Mouse (Mus musculus): ENCODE results near the gene Gm867. TPM values are rescaled to one million over a fixed set of nuclear protein-coding genes. Genes with fewer than 3 reads are reported as not detected.

The Gm867 gene
- not detected in 2 replicates for polyA plus RNA-seq (2014; fragmentation: Nextera tagmentation; extraction: Ambion mirVana)

DNA sequence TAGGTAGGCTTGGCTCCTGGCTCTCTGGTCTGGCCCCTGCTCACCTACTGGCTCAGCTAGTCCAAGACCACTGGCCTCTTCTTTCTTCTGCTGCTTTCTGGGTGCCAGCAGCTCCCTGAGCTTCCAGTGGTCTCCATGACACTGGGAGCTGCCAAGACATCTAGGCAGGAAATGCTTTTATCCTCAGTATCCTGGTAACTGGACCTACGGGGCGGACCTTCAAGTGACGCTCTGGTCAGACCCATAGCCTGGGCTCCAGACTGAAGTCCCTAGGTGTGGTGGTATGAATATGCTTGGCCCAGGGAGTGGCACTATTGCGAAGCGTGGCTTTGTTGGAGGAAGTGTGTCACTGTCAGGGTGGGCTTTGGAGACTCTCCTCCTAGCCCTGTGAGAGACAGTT lies at the start of gene Gm867:
Gm867 (minus strand) TSS at position 153 of the 400 bp plus-strand sequence.
- 79% methylated on average over 5 of the region's 5 CpGs for WGBS
- Histone ChIP-seq H3K4me1 (ENCODE audit: control insufficient read depth, insufficient read depth, low read length) (peaks cover 11% of the 10 kb centered on the region; the same call in 1 of the 2 replicates), H3K9ac (replicated peaks; ENCODE audit: low read depth, low read length) (no peak within 1 kb of the TSS), H3K27me3 (ENCODE audit: control insufficient read depth, insufficient read depth, low read length) (no peaks in the 10 kb centered on the region), H3K9me3 (ENCODE audit: control insufficient read depth, low read depth, low read length) (no peaks in the 10 kb centered on the region), H3K27ac (ENCODE audit: low read length) (no peak within 1 kb of the TSS), H3K4me2 (replicated peaks; ENCODE audit: low read depth, low read length) (no peak within 1 kb of the TSS), H3K4me3 (ENCODE audit: low read depth, low read length) (no peak within 1 kb of the TSS), H3K36me3 (ENCODE audit: control insufficient read depth, insufficient read depth, low read length) (no peaks in the 10 kb centered on the region)
- no peak for ATAC-seq (ENCODE audit: insufficient number of reproducible peaks, insufficient read depth, low FRiP score, low read depth)

DNA sequence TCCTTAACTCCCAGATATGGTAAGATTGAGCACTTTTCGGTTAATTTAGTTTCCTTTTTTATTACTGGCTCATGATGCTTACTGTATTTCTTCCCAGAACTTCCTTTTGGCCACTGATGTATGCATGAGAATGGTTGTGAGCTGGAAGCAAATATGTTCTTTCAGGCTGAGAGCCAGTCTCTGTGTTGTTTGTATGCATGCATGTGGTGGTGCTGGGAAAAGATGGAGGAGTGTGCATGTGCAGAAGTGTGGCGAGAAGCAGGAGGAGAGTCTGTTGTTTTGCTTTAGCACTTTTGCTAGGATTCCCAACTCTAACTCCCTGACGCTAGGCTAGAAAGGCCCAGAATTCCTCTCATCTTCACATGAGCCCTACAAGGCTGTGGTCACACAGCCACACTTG lies 39.0 kb upstream of the Gm867 start:
- H3K9ac ChIP-seq (replicated peaks; ENCODE audit: low read depth, low read length) = no peak overlapping the region
- no peaks in the 10 kb centered on the region for H3K4me1 ChIP-seq (ENCODE audit: control insufficient read depth, insufficient read depth, low read length)
- no peak overlapping the region for H3K27ac ChIP-seq (ENCODE audit: low read length)
- no peak for ATAC-seq (ENCODE audit: insufficient number of reproducible peaks, insufficient read depth, low FRiP score, low read depth)
- no peaks in the 10 kb centered on the region for H3K9me3 ChIP-seq (ENCODE audit: control insufficient read depth, low read depth, low read length)
- H3K27me3 ChIP-seq (ENCODE audit: control insufficient read depth, insufficient read depth, low read length) = no peaks in the 10 kb centered on the region
- WGBS = 93% methylated on average over 3 of the region's 3 CpGs
- H3K4me2 ChIP-seq (replicated peaks; ENCODE audit: low read depth, low read length) = no peak overlapping the region
- H3K36me3 ChIP-seq (ENCODE audit: control insufficient read depth, insufficient read depth, low read length) = no peaks in the 10 kb centered on the region
- H3K4me3 ChIP-seq (ENCODE audit: low read depth, low read length) = no peak overlapping the region

DNA sequence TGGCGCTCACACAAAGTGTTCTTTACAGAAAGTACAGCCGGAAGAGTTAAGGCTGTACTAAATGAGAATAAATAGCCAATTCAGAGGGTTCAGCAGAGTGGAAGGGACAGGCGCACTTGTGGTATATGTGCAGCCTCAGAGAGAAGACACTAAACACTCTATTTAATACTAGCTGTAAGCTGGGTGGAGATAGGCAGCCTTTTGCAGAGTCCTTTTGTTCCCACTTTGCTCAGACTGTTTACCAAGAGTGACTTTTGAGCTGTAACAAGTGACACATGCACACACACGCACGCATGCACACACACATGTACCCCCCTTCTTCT lies 38.3 kb upstream of the Gm867 start:
- no peak for ATAC-seq (ENCODE audit: insufficient number of reproducible peaks, insufficient read depth, low FRiP score, low read depth)
- no peak overlapping the region for H3K9ac ChIP-seq (replicated peaks; ENCODE audit: low read depth, low read length)
- no peaks in the 10 kb centered on the region for H3K36me3 ChIP-seq (ENCODE audit: control insufficient read depth, insufficient read depth, low read length)
- no peaks in the 10 kb centered on the region for H3K4me1 ChIP-seq (ENCODE audit: control insufficient read depth, insufficient read depth, low read length)
- H3K27ac ChIP-seq (ENCODE audit: low read length) = no peak overlapping the region
- H3K27me3 ChIP-seq (ENCODE audit: control insufficient read depth, insufficient read depth, low read length) = no peaks in the 10 kb centered on the region
- H3K4me2 ChIP-seq (replicated peaks; ENCODE audit: low read depth, low read length) = no peak overlapping the region
- no peak overlapping the region for H3K4me3 ChIP-seq (ENCODE audit: low read depth, low read length)
- no peaks in the 10 kb centered on the region for H3K9me3 ChIP-seq (ENCODE audit: control insufficient read depth, low read depth, low read length)
- 80% methylated on average over 5 of the region's 5 CpGs for WGBS

DNA sequence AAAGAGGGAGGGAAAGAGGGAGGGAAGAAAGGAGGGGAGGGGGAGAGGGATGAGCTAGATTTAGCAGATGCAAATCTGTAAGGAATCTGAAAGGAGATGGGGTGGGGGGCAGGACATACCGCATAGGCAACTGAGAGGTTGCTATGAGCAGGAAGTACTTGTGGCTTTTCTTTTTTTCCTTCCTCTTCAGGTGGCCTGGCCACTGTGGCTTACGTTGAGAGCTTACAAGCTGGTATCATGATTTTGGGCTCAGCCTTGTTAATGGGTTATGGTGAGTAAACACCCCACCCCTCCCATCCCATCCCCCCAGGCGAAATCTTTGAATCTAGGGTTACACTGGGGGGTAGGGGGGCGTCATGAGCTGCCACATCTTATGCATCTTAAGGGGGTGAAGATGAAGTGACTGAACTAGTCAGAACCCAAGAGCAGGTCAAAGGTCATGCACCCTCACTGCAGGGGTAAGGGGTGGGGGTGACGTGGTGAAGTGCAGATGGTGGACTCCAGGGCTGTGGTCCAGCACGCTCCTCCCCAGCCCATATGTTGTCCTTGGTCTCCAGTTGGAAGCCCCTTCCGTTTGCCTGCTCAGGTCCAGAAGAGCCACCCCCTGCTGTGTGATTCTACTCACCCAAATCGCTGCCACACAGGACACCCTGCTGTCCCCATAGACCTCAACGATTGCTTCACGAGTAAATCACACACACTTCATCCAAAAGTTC lies 37.8 kb upstream of the Gm867 start:
- no peak overlapping the region for H3K4me2 ChIP-seq (replicated peaks; ENCODE audit: low read depth, low read length)
- H3K36me3 ChIP-seq (ENCODE audit: control insufficient read depth, insufficient read depth, low read length) = no peaks in the 10 kb centered on the region
- H3K9me3 ChIP-seq (ENCODE audit: control insufficient read depth, low read depth, low read length) = no peaks in the 10 kb centered on the region
- ATAC-seq (ENCODE audit: insufficient number of reproducible peaks, insufficient read depth, low FRiP score, low read depth) = no peak
- no peak overlapping the region for H3K9ac ChIP-seq (replicated peaks; ENCODE audit: low read depth, low read length)
- no peak overlapping the region for H3K27ac ChIP-seq (ENCODE audit: low read length)
- no peaks in the 10 kb centered on the region for H3K4me1 ChIP-seq (ENCODE audit: control insufficient read depth, insufficient read depth, low read length)
- no peak overlapping the region for H3K4me3 ChIP-seq (ENCODE audit: low read depth, low read length)
- no peaks in the 10 kb centered on the region for H3K27me3 ChIP-seq (ENCODE audit: control insufficient read depth, insufficient read depth, low read length)
- 46% methylated on average over 10 of the region's 10 CpGs for WGBS

DNA sequence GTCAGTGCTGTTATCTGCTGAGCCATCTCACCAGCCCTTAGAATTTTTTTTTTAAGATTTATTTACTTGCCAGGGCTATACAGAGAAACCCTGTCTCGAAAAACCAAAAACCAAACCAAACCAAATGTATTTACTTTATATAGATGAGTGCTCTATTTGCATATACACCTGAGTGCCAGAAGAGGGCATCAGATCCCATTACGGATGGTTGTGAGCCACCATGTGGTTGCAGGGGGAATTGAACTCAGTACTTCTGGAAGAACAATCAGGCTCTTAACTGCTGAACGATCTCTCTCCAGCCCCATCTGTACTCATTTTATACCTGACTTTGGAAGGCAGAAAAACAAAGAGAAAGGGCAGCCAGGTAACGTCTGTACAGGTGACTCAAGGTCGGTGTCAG lies 34.7 kb upstream of the Gm867 start:
- no peak overlapping the region for H3K4me3 ChIP-seq (ENCODE audit: low read depth, low read length)
- 69% methylated on average over 5 of the region's 5 CpGs for WGBS
- H3K9me3 ChIP-seq (ENCODE audit: control insufficient read depth, low read depth, low read length) = no peaks in the 10 kb centered on the region
- no peaks in the 10 kb centered on the region for H3K27me3 ChIP-seq (ENCODE audit: control insufficient read depth, insufficient read depth, low read length)
- no peak overlapping the region for H3K27ac ChIP-seq (ENCODE audit: low read length)
- no peak for ATAC-seq (ENCODE audit: insufficient number of reproducible peaks, insufficient read depth, low FRiP score, low read depth)
- H3K4me1 ChIP-seq (ENCODE audit: control insufficient read depth, insufficient read depth, low read length) = no peaks in the 10 kb centered on the region
- no peaks in the 10 kb centered on the region for H3K36me3 ChIP-seq (ENCODE audit: control insufficient read depth, insufficient read depth, low read length)
- H3K4me2 ChIP-seq (replicated peaks; ENCODE audit: low read depth, low read length) = no peak overlapping the region
- no peak overlapping the region for H3K9ac ChIP-seq (replicated peaks; ENCODE audit: low read depth, low read length)

DNA sequence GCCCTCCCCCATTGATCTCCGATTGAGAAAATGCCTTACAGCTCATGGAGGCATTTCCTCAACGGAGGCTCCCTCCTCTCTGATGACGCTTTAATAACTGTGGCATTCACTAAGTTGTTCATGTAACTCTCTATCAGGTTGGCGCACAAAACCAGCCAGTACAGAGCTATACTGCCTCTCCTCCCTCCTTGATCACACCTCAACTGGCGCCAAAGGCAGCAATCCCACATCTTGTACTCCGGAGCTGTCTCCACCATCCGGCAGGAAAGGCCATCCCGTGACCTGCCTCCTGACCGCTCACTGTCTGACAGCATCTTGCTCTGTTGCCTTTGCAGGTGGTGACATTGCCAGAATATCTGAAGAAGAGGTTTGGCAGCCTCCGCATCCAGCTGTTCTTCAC lies 33.4 kb upstream of the Gm867 start:
- 87% methylated on average over 10 of the region's 10 CpGs for WGBS
- Histone ChIP-seq H3K4me2 (replicated peaks; ENCODE audit: low read depth, low read length) (no peak overlapping the region), H3K36me3 (ENCODE audit: control insufficient read depth, insufficient read depth, low read length) (no peaks in the 10 kb centered on the region), H3K4me1 (ENCODE audit: control insufficient read depth, insufficient read depth, low read length) (no peaks in the 10 kb centered on the region), H3K27ac (ENCODE audit: low read length) (no peak overlapping the region), H3K9me3 (ENCODE audit: control insufficient read depth, low read depth, low read length) (no peaks in the 10 kb centered on the region), H3K4me3 (ENCODE audit: low read depth, low read length) (no peak overlapping the region), H3K27me3 (ENCODE audit: control insufficient read depth, insufficient read depth, low read length) (no peaks in the 10 kb centered on the region), H3K9ac (replicated peaks; ENCODE audit: low read depth, low read length) (no peak overlapping the region)
- ATAC-seq (ENCODE audit: insufficient number of reproducible peaks, insufficient read depth, low FRiP score, low read depth) = no peak

DNA sequence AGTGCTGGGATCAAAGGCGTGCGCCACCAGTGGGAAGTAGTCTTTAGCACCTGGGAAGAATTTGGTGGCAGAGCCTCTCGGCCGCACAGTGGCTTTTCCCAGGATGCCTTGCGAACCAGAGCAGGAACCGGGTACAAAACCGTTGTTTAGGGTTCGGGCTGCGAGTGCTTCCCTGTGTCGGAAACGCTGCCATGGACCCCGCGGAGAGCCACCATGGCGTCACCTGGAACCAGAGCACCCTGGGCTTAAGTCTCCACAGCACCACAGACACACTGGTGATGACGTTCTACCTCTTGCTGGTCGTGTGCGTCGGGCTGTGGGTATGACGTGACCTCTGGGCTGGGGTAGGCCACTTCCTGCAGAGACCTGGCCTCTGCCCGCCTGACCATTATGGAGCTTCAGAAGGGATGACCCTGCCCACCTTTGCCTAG lies 13.9 kb upstream of the Gm867 start, which contains the start of gene Gm5134:
Gm5134 (plus strand) TSS at position 134 of the 431 bp plus-strand sequence.
- Histone ChIP-seq H3K4me2 (replicated peaks; ENCODE audit: low read depth, low read length) (peak within 1 kb of the TSS; percentile 34), H3K36me3 (ENCODE audit: control insufficient read depth, insufficient read depth, low read length) (no peaks in the 10 kb centered on the region), H3K27me3 (ENCODE audit: control insufficient read depth, insufficient read depth, low read length) (no peaks in the 10 kb centered on the region), H3K9me3 (ENCODE audit: control insufficient read depth, low read depth, low read length) (no peaks in the 10 kb centered on the region), H3K4me3 (ENCODE audit: low read depth, low read length) (no peak within 1 kb of the TSS; the same call in 1 of the 2 replicates), H3K4me1 (ENCODE audit: control insufficient read depth, insufficient read depth, low read length) (peaks cover 4% of the 10 kb centered on the region; the same call in 1 of the 2 replicates), H3K9ac (replicated peaks; ENCODE audit: low read depth, low read length) (no peak within 1 kb of the TSS), H3K27ac (ENCODE audit: low read length) (no peak within 1 kb of the TSS)
- ATAC-seq (ENCODE audit: insufficient number of reproducible peaks, insufficient read depth, low FRiP score, low read depth) = no peak; the same call in 1 of the 2 replicates
- 32% methylated on average over 20 of the region's 20 CpGs for WGBS

DNA sequence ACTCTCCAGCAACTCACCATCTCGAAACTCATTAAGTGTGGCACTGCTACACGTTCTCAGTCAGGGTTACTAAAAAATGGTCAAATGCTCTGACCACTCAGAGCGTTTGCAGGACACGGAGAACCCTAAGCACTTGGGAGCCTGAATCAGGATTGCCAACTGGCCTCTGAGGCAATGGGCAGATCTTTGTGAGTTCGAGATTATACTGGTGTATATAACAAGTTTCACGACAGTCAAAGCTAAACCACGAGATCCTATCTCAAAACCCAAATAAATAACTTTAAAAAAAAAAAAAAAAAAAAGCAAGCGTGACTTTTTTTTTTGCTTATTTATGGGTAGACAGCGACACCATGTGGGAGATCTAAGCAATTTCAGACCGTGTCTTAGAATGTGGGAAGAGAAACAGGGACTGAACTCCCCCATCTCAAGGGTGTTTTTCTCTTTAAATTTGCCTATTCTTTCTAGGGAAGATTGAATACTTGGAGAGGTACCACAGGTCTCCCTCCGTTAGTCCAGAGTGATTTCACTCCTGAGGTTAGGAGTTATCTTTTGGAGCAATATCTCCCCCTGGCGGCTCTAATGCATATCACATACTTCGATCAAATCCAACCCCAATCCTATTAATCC lies 11.1 kb upstream of the Gm867 start:
- H3K9me3 ChIP-seq (ENCODE audit: control insufficient read depth, low read depth, low read length) = no peaks in the 10 kb centered on the region
- no peak overlapping the region for H3K27ac ChIP-seq (ENCODE audit: low read length)
- no peaks in the 10 kb centered on the region for H3K36me3 ChIP-seq (ENCODE audit: control insufficient read depth, insufficient read depth, low read length)
- peak overlapping the region; percentile 40 for H3K4me3 ChIP-seq (ENCODE audit: low read depth, low read length)
- peaks cover 4% of the 10 kb centered on the region; the same call in 1 of the 2 replicates for H3K4me1 ChIP-seq (ENCODE audit: control insufficient read depth, insufficient read depth, low read length)
- no peak for ATAC-seq (ENCODE audit: insufficient number of reproducible peaks, insufficient read depth, low FRiP score, low read depth)
- 4% methylated on average over 13 of the region's 13 CpGs for WGBS
- peak overlapping the region; percentile 48; the same call in 1 of the 2 replicates for H3K9ac ChIP-seq (replicated peaks; ENCODE audit: low read depth, low read length)
- peak overlapping the region; percentile 95 for H3K4me2 ChIP-seq (replicated peaks; ENCODE audit: low read depth, low read length)
- H3K27me3 ChIP-seq (ENCODE audit: control insufficient read depth, insufficient read depth, low read length) = no peaks in the 10 kb centered on the region

All from stomach, embryonic 14.5 days (tissue).